Mouse (Mus musculus) heart, embryonic 16.5 days (tissue): ENCODE measurements at regions not wholly inside any gene's neighbourhood (a gene's known extent, or its start where the extent isn't known, plus 50 kb on each side); places are given as distances from the start of the nearest gene placed in this dataset.

ENCODE experiments used
- ATAC-seq: fragments of 200-750 bp; cut with Nextera tagmentation; replicated peaks from 2 replicates; pipeline ENCODE4 v1.8.0; 2017; ENCODE audit warnings: moderate number of reproducible peaks; ENCODE audit not compliant: insufficient read depth, low FRiP score; ENCODE audit errors: extremely low read depth
- H3K27ac ChIP-seq: fragments of 300-500 bp; sonication (generic); 2 replicates; pipeline ENCODE4 v1.5.1; 2014; ENCODE audit warnings: mild to moderate bottlenecking, low read length, control low read depth, moderate library complexity
- H3K27me3 ChIP-seq: fragments of 300-500 bp; sonication (generic); 2 replicates; pipeline ENCODE4 v1.6.1; 2014; ENCODE audit warnings: low read length, mixed read lengths; ENCODE audit not compliant: control insufficient read depth, insufficient read depth
- H3K36me3 ChIP-seq: fragments of 300-500 bp; sonication (generic); 2 replicates; pipeline ENCODE4 v1.6.1; 2014; ENCODE audit not compliant: control insufficient read depth, insufficient read depth
- H3K4me1 ChIP-seq: fragments of 300-500 bp; sonication (generic); 2 replicates; pipeline ENCODE4 v1.6.1; 2014; ENCODE audit warnings: low read length, mixed read lengths; ENCODE audit not compliant: control insufficient read depth, insufficient read depth
- H3K4me2 ChIP-seq: fragments of 300-500 bp; sonication (generic); 2 replicates; pipeline ENCODE4 v1.6.1; 2014; ENCODE audit warnings: low read depth, mild to moderate bottlenecking, control low read depth, low read length
- H3K4me3 ChIP-seq: fragments of 300-500 bp; sonication (generic); 2 replicates; pipeline ENCODE4 v1.5.1; 2014; ENCODE audit warnings: mild to moderate bottlenecking, control low read depth, low read length
- H3K9ac ChIP-seq: fragments of 300-500 bp; sonication (generic); 2 replicates; pipeline ENCODE4 v1.6.1; 2014; ENCODE audit warnings: low read length, control low read depth
- H3K9me3 ChIP-seq: fragments of 300-500 bp; sonication (generic); replicated peaks from 2 replicates; pipeline ENCODE4 v1.6.1; 2016; ENCODE audit warnings: low read length; ENCODE audit not compliant: control insufficient read depth
- WGBS: fragments of 180-500 bp; shearing (Covaris S2); extraction: QIAGEN DNeasy Blood & Tissue Kit; methylation state at CpG from one replicate; pipeline ENCODE4 v1.1.7; 2014; 5-methylcytosine and 5-hydroxymethylcytosine counted together

DNA sequence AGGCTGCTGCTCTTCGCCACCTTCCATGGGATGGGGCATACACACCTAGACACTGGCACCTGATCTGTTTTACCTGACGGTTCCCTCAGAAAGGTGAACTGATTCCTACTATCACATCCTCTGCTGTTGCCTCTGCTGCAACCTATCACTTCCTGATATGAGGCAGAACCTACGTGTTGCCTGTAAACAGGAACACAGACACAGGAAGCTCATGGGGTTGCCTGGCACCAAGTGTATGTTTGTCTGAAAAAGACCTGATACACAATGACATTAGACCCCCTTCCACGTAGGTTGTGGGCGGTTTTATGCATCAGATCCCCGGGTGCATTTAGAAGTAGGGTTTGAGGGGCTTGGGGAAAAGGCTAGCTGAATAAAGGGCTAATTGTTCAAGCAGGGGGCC, 190.0 kb upstream of the Eef2kmt start:
- no peak overlapping the region for H3K4me3 ChIP-seq
- H3K27ac ChIP-seq = no peak overlapping the region
- WGBS = 61% methylated on average over 6 of the region's 6 CpGs

DNA sequence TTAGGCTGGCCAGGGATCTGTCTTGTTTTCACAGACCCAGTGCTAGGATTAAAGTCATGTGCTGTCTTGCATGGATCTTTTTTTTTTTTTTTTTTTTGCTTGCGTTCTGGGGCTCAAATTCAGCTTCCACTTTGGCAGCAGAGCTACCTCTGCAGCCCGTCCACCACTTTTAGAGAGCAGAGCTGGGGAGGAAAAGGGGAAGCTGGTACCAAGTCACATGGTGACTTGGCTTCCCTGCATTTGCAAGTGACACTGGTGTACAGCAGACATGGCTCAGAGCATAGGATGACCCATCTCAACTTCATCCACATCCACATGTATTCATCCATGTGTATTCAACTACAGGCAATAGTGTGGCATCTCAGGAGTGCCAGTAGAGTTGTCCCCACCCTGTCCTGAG, 189.0 kb upstream of the Eef2kmt start:
- H3K4me1 ChIP-seq = 0 out of 2 replicates have a peak, but pooled peaks cover 4% of the 10 kb centered on the region
- H3K27ac ChIP-seq = no peak overlapping the region
- H3K27me3 ChIP-seq = no peaks in the 10 kb centered on the region
- H3K9me3 ChIP-seq = no peaks in the 10 kb centered on the region
- no peaks in the 10 kb centered on the region for H3K36me3 ChIP-seq
- no peak for ATAC-seq
- no peak overlapping the region for H3K4me2 ChIP-seq
- no peak overlapping the region for H3K4me3 ChIP-seq
- WGBS = 52% methylated on average over 2 of the region's 2 CpGs
- H3K9ac ChIP-seq = no peak overlapping the region

More for the DNA sequence above, 190.0 kb upstream of the Eef2kmt start:
- ATAC-seq = no peak
- no peaks in the 10 kb centered on the region for H3K36me3 ChIP-seq
- H3K4me1 ChIP-seq = no peaks in the 10 kb centered on the region
- no peaks in the 10 kb centered on the region for H3K9me3 ChIP-seq
- no peak overlapping the region for H3K9ac ChIP-seq
- no peak overlapping the region for H3K4me2 ChIP-seq
- no peaks in the 10 kb centered on the region for H3K27me3 ChIP-seq

DNA sequence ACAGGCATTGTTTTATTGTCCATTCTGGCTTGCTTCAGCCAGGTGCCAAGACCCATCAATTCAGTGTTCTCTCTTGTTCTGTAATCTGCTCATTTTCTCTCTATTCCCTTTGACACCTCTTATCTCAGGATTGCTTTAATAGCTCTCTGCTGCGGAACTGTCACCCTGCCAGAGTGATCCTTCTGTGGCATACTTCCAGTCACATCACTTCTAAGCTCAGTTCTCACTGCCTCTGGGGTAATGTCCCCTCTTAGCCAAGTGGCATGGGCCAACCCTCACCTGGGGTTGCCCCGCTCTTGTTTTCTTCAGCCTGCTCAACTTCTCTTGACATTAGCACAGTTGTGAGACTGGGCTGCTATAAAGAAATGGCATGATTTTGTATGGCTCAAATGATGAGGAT, 183.9 kb upstream of the Eef2kmt start:
- no peak overlapping the region for H3K4me2 ChIP-seq
- H3K36me3 ChIP-seq = no peaks in the 10 kb centered on the region
- H3K27me3 ChIP-seq = no peaks in the 10 kb centered on the region
- no peak overlapping the region for H3K4me3 ChIP-seq
- 0 out of 2 replicates have a peak, but pooled peaks cover 6% of the 10 kb centered on the region for H3K4me1 ChIP-seq
- WGBS = 43% methylated on average over 2 of the region's 2 CpGs
- 0 out of 2 replicates have a peak, but pooled peaks have one; percentile 63 for ATAC-seq
- no peak overlapping the region for H3K9ac ChIP-seq
- H3K9me3 ChIP-seq = no peaks in the 10 kb centered on the region; the same call in 1 of the 2 replicates
- no peak overlapping the region for H3K27ac ChIP-seq

DNA sequence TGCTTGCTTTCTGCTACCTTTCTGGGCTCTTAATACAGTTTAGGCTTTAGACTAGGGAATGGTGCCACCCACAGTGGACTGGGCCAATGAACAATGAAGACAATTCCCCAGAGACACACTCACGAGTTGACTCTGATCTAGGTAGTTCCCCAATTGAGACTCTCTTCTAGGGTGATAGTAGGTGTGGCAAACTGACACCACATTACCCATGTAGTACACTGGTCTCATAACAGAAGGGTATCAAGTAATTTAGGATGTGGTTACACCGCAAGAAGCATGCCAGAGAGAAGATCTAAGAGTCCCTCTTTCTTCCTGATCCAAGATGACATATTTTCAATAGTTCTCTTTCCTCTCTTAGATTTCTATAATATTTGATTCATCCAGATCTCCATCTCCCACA, 182.6 kb upstream of the Eef2kmt start:
- H3K36me3 ChIP-seq = no peaks in the 10 kb centered on the region
- H3K27ac ChIP-seq = no peak overlapping the region
- H3K4me2 ChIP-seq = no peak overlapping the region
- H3K9me3 ChIP-seq = no peaks in the 10 kb centered on the region; the same call in 1 of the 2 replicates
- no peak for ATAC-seq
- 79% methylated on average over 2 of the region's 2 CpGs for WGBS
- H3K4me3 ChIP-seq = no peak overlapping the region
- no peaks in the 10 kb centered on the region for H3K27me3 ChIP-seq
- H3K9ac ChIP-seq = no peak overlapping the region
- H3K4me1 ChIP-seq = peaks cover 17% of the 10 kb centered on the region

DNA sequence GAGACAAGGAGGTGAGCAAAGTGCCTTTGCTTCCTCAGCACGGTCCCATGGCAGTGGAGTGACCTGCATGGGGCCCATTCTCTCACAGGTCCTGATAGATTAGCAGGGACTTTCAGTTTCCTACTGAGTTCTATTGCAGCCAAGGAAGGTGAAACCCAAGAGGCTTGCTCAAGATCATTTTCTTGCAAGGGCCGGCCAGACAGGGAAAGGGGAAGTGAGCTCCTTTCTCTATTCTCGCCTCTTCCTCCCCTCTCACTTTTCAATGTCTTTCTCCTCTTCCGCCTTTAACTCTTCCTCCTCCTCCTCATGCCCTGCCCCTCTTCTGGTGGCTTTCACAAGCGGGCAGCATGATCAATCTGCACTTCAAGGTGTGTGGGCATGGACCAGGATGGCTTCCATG, 175.9 kb upstream of the Eef2kmt start:
- peak overlapping the region; percentile 65 for H3K9ac ChIP-seq
- H3K4me2 ChIP-seq = peak overlapping the region; percentile 68
- peak overlapping the region; percentile 91 for H3K27ac ChIP-seq
- peaks cover 43% of the 10 kb centered on the region for H3K4me1 ChIP-seq
- WGBS = 48% methylated on average over 5 of the region's 5 CpGs
- H3K4me3 ChIP-seq = peak overlapping the region; percentile 45
- ATAC-seq = no peak; the same call in 1 of the 2 replicates
- no peaks in the 10 kb centered on the region for H3K36me3 ChIP-seq
- H3K9me3 ChIP-seq = no peaks in the 10 kb centered on the region
- no peaks in the 10 kb centered on the region for H3K27me3 ChIP-seq

DNA sequence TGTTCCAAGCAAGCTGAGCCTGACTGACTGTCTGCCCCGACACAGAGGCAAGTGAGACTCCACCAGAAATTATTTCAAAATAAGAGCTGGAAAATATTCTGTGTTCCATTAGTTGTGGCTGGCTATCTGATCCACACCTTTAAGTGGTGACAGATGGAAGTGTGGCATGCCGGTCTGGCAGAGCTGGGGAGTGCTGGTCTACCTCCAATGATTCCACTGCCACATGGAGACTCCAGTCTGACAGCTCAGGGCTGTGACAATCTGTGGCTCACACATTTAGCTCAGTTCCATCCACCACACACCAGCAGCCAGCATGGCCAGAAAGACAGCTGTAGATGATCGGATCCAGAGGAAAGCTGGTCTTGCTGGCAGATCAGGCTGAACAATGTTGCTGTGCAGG, 175.3 kb upstream of the Eef2kmt start:
- peak; percentile 95 for ATAC-seq
- peak overlapping the region; percentile 68 for H3K4me2 ChIP-seq

DNA sequence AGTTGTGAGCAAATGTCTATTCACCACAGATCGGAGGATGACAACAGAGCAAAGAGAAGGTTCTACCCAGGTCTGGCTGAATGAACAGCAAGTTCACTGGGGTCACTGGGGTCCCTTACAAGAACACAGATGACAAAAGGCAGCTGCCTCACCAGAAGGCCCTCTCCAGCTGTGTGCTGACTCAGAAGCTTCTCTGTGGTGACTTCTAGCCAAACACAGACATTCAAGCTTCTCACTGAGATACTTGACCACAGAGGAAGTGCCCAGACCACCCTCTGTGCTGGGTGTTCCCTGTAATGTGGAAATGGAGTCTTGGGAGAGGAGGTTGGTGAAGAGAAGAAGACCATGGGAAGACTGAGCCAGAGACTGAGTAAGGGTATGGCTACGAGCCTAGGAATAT, 173.7 kb upstream of the Eef2kmt start:
- ATAC-seq = no peak
- no peaks in the 10 kb centered on the region for H3K9me3 ChIP-seq
- no peak overlapping the region for H3K27ac ChIP-seq
- H3K9ac ChIP-seq = no peak overlapping the region
- no peaks in the 10 kb centered on the region for H3K36me3 ChIP-seq
- no peaks in the 10 kb centered on the region for H3K27me3 ChIP-seq
- H3K4me1 ChIP-seq = peaks cover 43% of the 10 kb centered on the region
- WGBS = 65% methylated on average over 2 of the region's 2 CpGs
- H3K4me2 ChIP-seq = no peak overlapping the region
- H3K4me3 ChIP-seq = no peak overlapping the region

More for the DNA sequence above, 175.3 kb upstream of the Eef2kmt start:
- H3K4me3 ChIP-seq = peak overlapping the region; percentile 45
- no peaks in the 10 kb centered on the region for H3K27me3 ChIP-seq
- H3K36me3 ChIP-seq = no peaks in the 10 kb centered on the region
- H3K9ac ChIP-seq = peak overlapping the region; percentile 65
- H3K4me1 ChIP-seq = peaks cover 43% of the 10 kb centered on the region
- H3K27ac ChIP-seq = peak overlapping the region; percentile 91
- H3K9me3 ChIP-seq = no peaks in the 10 kb centered on the region
- WGBS = 21% methylated on average over 3 of the region's 3 CpGs

DNA sequence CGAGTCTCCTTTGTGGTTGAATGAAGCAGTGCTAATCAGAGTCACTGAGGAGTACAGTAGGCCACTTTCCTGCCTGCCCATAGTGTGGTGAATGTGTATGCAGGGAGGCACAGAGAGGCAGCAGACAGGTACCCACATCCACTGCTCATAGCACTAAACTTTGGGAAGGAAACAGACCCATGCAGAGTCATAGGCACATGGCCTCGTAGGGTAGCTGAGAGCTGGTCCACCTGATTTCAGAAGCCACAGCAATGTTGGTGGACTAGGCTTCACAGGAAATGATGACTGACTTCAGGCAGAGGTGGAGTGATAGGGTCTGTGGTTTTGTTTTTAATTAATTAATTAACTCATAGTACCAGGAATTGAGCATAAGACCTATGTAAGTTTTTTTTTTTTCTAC, 170.1 kb upstream of the Eef2kmt start:
- no peak overlapping the region for H3K9ac ChIP-seq
- WGBS = 74% methylated on average over 2 of the region's 2 CpGs
- H3K27ac ChIP-seq = no peak overlapping the region
- H3K4me2 ChIP-seq = no peak overlapping the region
- no peaks in the 10 kb centered on the region for H3K36me3 ChIP-seq
- no peaks in the 10 kb centered on the region for H3K27me3 ChIP-seq
- no peak overlapping the region for H3K4me3 ChIP-seq
- no peak for ATAC-seq
- no peaks in the 10 kb centered on the region for H3K9me3 ChIP-seq
- peaks cover 16% of the 10 kb centered on the region for H3K4me1 ChIP-seq

DNA sequence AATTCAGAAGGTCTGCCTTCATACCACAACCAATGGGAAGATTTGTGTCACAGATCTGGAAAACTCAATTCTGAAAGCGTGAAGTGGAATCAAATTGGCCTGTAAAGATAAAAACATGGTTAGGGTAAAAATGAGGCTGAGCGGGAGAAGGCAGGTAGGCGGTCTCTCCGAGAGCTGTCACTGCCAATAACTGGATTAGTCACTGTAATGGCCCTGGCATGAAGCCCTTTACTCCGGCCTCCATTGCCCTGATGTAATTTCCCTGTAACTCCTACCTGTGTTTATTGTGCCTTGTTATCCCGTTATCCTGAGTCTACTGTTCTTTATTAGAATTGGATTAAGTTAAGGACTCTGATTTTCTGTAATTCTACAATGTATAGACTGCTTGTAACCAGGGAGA, 166.3 kb upstream of the Eef2kmt start:
- 84% methylated on average over 6 of the region's 6 CpGs for WGBS

More for the DNA sequence above, 166.3 kb upstream of the Eef2kmt start:
- no peak overlapping the region for H3K27ac ChIP-seq
- no peak overlapping the region for H3K4me3 ChIP-seq
- no peak overlapping the region for H3K4me2 ChIP-seq
- no peaks in the 10 kb centered on the region for H3K27me3 ChIP-seq
- no peaks in the 10 kb centered on the region for H3K9me3 ChIP-seq
- no peaks in the 10 kb centered on the region for H3K36me3 ChIP-seq
- H3K9ac ChIP-seq = no peak overlapping the region
- no peak for ATAC-seq
- peaks cover 7% of the 10 kb centered on the region for H3K4me1 ChIP-seq
